Mouse (Mus musculus): ENCODE measurements around the gene Ppp2ca.
A peak's percentile ranks its signal among the peaks of the same experiment; 100 is the strongest.

Ppp2ca gene

GRCm38 (mm10) chr11:52098398-52098946 is at the start of gene Ppp2ca:
TSS of gene Ppp2ca (plus strand) at chr11:52098681.
- peak; percentile 99 for DNase-seq (ENCODE audit: low spot score in 2 of 2)

- no peak for DNase-seq (ENCODE audit: low spot score in 2 of 2)
These were observed 45.1 kb upstream of the Ppp2ca start for GRCm38 (mm10) chr11:52053371-52053770.

- no peak for DNase-seq (ENCODE audit: low spot score in 2 of 2)
These were observed 43.8 kb upstream of the Ppp2ca start for GRCm38 (mm10) chr11:52054728-52055127.

- DNase-seq (ENCODE audit: low spot score in 2 of 2), result no peak
These were observed 42.3 kb upstream of the Ppp2ca start for GRCm38 (mm10) chr11:52056198-52056597.

DNA sequence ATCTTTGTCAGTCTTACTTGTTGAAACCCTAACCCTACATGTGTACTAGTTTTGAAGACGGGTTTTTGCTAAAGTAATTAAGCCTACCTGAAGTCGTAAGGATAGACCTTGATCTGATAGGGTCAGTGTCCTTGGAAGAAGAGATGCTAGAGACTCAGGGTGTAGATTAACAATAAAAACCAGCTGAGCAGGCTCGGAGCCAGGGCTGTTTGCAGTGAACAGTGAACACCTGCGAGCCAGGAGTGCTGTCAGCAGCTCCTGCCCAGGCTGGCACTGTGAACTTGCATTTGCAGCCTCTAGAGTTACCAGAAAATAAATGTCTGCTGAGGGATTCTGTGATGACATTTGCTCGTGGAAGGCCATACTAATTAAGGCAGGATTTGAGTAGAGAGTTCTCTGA is 39.5 kb upstream of the Ppp2ca start:
- no peak for DNase-seq (ENCODE audit: low spot score in 2 of 2)

- DNase-seq (ENCODE audit: low spot score in 2 of 2), result no peak
These were observed 38.2 kb upstream of the Ppp2ca start for GRCm38 (mm10) chr11:52060315-52060714.

GRCm38 (mm10) chr11:52062406-52062805 is 36.1 kb upstream of the Ppp2ca start:
- no peak for DNase-seq (ENCODE audit: low spot score in 2 of 2)

DNA sequence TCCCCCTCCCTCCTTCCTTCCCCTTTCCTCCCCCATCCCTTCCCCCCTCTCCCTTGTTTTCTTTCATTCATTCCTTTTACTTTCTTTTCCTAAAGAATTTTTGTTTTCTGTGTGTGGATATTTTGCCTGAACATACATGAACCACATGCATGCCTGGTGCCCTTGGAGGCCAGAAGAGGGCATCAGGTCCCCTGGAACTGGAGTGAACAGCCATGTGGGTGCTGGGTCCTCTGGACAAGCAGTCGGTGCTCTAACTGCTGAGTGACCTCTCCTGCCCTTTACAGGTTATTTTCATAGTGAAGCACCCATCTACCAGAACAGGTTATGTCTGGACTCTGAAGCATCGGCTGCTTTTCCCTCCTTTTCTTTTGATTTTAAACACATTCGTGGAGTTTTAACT is 34.1 kb upstream of the Ppp2ca start:
- DNase-seq (ENCODE audit: low spot score in 2 of 2), result no peak

- no peak for DNase-seq (ENCODE audit: low spot score in 2 of 2)
These were observed 32.6 kb upstream of the Ppp2ca start for GRCm38 (mm10) chr11:52065841-52066240.

GRCm38 (mm10) chr11:52071768-52072167 is 26.7 kb upstream of the Ppp2ca start:
- DNase-seq (ENCODE audit: low spot score in 2 of 2), result no peak

- no peak for DNase-seq (ENCODE audit: low spot score in 2 of 2)
These were observed 24.8 kb upstream of the Ppp2ca start for GRCm38 (mm10) chr11:52073528-52074170.

DNA sequence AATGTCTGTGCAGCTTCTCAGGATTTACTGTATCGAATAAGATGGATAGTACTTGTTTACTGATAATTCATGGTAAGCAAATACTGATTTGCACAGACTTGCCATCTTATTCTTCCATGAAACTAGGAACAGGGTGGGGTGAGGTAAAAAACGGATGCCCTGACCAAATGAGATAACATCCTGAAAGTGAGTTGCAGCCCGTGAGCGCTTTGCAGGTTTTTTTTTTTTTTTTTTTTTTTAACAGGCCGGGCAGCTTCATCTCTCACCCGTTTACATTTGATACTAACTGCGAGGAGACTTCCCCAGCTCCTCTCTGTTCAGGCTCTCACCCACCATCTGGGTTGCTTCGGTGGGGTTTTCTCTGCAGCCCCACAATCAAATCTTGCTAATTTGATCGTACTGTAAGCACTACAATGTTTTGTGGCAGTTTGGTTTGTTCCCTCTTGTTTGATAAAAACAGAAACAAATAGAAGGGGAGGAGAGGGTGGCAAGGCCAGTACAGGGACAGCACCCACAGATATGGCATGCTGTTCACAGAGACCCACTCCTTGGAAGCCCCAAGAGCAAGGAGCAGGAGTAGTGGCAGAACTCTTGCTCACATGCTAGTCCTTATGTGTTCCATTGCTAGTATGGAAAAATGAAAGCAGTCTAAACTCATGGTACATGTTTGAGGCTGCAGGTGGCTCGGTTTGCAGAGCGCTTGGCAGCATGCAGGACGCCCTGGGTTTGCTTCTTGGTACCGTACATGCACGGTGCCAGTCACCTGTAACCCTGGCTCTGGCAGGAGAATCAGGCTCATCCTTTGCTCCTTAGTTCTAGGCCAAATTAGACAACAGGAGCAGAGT is 23.6 kb upstream of the Ppp2ca start:
- DNase-seq (ENCODE audit: low spot score in 2 of 2), result no peak

DNA sequence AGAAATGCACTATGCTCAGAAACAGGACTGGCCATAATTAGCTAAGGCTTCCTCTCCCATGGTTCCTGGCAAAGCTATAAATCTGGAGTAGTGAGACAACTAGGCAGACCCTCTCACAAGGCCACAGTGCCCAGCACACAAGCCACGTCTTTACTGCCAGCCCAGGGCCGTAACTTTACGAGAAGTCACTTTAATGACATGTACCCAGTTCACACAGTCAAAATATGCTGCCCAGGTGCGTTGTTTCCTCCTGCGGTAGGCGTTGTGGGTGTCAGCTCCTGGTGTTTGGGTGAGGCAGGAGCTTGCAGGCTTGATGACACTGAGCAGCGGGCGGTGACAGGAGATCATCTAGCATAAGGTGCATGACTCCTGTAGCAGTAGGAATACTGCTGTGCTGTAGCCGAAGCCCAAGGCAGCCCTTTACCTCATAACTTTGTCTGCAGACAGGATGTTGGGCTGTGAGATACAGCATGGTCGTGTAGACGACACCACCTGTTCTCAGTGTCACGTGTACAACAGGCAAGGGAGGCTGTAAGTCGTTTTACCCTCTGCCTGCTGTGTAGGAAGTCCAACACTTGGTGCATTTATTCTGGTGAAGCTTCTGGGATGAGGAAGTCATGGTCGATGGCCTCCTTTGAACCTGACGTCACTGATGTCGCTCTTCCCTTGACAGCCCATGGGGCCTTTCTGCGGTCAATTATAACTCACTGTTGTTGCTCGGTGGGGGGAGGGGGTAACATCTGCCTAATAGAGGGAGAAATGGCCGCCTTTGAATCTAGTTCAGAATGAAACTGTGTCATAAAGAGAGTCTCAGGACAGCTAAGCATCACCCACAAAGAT is 22.5 kb upstream of the Ppp2ca start:
- DNase-seq (ENCODE audit: low spot score in 2 of 2), result no peak

GRCm38 (mm10) chr11:52076742-52077352 is 21.6 kb upstream of the Ppp2ca start:
- DNase-seq (ENCODE audit: low spot score in 2 of 2), result no peak

GRCm38 (mm10) chr11:52077939-52078338 is 20.5 kb upstream of the Ppp2ca start:
- DNase-seq (ENCODE audit: low spot score in 2 of 2), result no peak

DNA sequence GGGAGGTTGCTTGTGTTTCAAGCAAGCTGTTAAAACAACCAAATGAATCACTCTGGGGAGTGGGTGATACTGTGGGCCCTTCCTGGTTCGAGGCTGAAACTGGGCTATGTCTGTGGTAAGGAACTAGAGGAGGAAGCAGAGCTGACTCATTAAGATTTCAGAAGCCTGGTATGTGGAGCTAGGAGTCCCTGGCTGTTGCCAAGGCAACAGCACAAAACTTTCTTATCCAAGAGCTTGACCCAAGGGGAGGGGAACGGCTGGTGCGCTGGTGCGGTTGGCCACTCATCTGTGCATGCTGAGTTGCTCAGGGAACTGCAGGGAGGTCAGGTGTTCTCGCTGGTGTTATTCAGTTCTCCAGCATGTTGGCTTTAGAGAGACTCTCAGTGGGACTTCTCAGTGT is 18.5 kb upstream of the Ppp2ca start:
- peak in 1 of 2 experiments; percentile 61 for DNase-seq (ENCODE audit: low spot score in 2 of 2)

DNA sequence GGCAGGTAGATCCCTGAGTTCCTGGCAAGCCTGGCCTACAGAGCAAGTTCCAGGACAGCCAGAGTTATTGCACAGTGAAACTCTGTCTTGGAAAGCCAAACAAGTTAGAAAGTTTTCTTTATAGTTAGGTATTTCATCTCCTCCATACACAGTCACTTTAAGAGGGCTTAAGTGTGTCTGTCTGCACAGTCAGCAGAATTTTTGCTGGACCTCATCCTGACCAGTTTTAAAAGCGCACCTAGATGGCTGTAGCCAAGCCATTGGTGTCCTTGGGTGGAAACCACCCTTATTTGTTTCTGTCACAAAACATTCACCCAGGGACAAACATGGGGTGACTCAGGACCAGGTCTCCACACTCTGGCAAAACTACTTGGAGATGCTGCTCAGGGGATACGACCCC is 17.8 kb upstream of the Ppp2ca start:
- no peak for DNase-seq (ENCODE audit: low spot score in 2 of 2)

- no peak for DNase-seq (ENCODE audit: low spot score in 2 of 2)
These were observed 12.7 kb upstream of the Ppp2ca start for GRCm38 (mm10) chr11:52085857-52086203.

DNA sequence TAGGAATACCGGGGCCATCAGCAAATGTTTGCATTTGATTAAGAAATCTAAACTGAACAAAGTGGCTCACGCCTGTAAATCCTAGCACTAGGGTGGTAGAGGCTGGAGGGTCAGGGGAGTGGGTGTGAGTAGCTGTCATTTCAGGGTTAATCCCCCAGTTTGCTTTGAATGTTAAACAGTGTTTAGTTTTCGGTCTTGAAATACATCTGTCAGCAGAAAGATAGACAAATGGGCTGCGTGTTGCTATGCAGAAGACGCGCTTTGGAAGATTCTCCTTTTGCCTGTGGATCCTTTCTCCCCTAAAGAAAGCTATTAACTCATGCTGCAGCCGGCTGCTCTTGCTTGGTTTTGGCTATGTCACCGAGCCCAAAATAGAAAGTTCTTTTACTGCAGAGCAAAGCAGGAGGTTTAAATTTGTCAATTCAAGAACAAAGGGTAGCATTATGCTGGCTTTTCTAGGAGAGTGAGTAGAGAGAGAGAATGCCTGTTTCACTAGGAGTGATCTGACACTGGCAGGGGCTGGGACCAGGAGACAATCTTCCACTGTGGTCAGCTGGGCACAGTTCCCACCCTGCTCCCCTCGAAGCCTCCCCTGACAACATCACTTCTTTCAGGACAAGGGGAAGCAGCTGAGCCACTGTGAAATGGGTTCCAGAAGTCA is 12.1 kb upstream of the Ppp2ca start:
- DNase-seq (ENCODE audit: low spot score in 2 of 2), result peak; percentile 76 to 90

DNA sequence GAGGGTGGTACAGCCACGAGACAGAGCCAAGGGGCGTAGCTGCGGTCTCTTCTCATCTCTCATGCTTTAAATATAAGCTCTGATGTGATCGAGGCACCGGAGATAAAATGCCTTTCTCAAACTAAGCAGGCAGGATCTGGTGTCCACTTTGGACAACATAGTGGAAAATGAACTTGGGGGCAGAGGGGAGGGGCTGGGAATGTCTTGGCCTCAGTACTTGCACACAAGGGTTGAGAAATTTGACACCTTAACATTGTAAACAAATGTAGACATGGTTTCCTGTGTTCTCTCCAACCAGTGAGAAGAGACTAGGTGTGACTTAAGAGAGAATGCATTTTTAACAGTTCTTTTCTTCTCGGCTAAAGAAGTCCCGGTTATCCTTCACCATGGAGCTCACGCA is 9.2 kb upstream of the Ppp2ca start:
- no peak for DNase-seq (ENCODE audit: low spot score in 2 of 2)

GRCm38 (mm10) chr11:52091261-52091660 is 7.2 kb upstream of the Ppp2ca start:
- peak; percentile 40 to 71 for DNase-seq (ENCODE audit: low spot score in 2 of 2)

All from right cerebral cortex, postnatal 10 days (tissue).